Mouse (Mus musculus) ovary, postnatal 10 days (tissue): Measurements from ENCODE around the gene Ptpro.
A peak's percentile ranks its signal among the peaks of the same experiment; 100 is the strongest.

Experiments used
- DNase-seq: peaks from one replicate; pipeline ENCODE4 v3.0.0; 2022; ENCODE audit warnings: low spot score

The Ptpro gene

GRCm38 (mm10) chr6:137252194-137252886 is at the start of gene Ptpro:
Gene Ptpro, plus strand, starts transcription at chr6:137252319.
- peak; percentile 1 for DNase-seq

- no peak for DNase-seq
Measured at GRCm38 (mm10) chr6:137202661-137203060, 49.5 kb upstream of the Ptpro start.

GRCm38 (mm10) chr6:137205662-137206400 is 46.3 kb upstream of the Ptpro start:
- no peak for DNase-seq

GRCm38 (mm10) chr6:137207126-137207525 is 45.0 kb upstream of the Ptpro start:
- DNase-seq = no peak

GRCm38 (mm10) chr6:137209992-137210391 is 42.1 kb upstream of the Ptpro start:
- no peak for DNase-seq

- no peak for DNase-seq
Measured at GRCm38 (mm10) chr6:137210991-137211390, 41.1 kb upstream of the Ptpro start.

GRCm38 (mm10) chr6:137211441-137211840 is 40.7 kb upstream of the Ptpro start:
- DNase-seq = no peak

GRCm38 (mm10) chr6:137217841-137218463 is 34.2 kb upstream of the Ptpro start:
- no peak for DNase-seq

- no peak for DNase-seq
Measured at GRCm38 (mm10) chr6:137252887-137253242, 746 bp downstream of the Ptpro start.

- DNase-seq = no peak
Measured at GRCm38 (mm10) chr6:137253415-137253814, 1.3 kb downstream of the Ptpro start.

GRCm38 (mm10) chr6:137261033-137261432 is 8.9 kb downstream of the Ptpro start:
- no peak for DNase-seq

GRCm38 (mm10) chr6:137262087-137262486 is 10.0 kb downstream of the Ptpro start:
- DNase-seq = no peak

- no peak for DNase-seq
Measured at GRCm38 (mm10) chr6:137268019-137268418, 15.9 kb downstream of the Ptpro start.

GRCm38 (mm10) chr6:137268592-137268991 is 16.5 kb downstream of the Ptpro start:
- no peak for DNase-seq

- DNase-seq = no peak
Measured at GRCm38 (mm10) chr6:137272513-137272912, 20.4 kb downstream of the Ptpro start.

GRCm38 (mm10) chr6:137277587-137277994 is 25.5 kb downstream of the Ptpro start:
- no peak for DNase-seq

GRCm38 (mm10) chr6:137279576-137279975 is 27.5 kb downstream of the Ptpro start:
- DNase-seq = no peak

- no peak for DNase-seq
Measured at GRCm38 (mm10) chr6:137281541-137282049, 29.5 kb downstream of the Ptpro start.

- no peak for DNase-seq
Measured at GRCm38 (mm10) chr6:137282050-137282449, 29.9 kb downstream of the Ptpro start.

GRCm38 (mm10) chr6:137286376-137286775 is 34.3 kb downstream of the Ptpro start:
- no peak for DNase-seq

GRCm38 (mm10) chr6:137287788-137288187 is 35.7 kb downstream of the Ptpro start:
- DNase-seq = no peak

- no peak for DNase-seq
Measured at GRCm38 (mm10) chr6:137288264-137288663, 36.1 kb downstream of the Ptpro start.

GRCm38 (mm10) chr6:137292421-137292820 is 40.3 kb downstream of the Ptpro start:
- no peak for DNase-seq
